8 mouse cellular contexts compared by ENCODE assay signal in the genomic region with DNA sequence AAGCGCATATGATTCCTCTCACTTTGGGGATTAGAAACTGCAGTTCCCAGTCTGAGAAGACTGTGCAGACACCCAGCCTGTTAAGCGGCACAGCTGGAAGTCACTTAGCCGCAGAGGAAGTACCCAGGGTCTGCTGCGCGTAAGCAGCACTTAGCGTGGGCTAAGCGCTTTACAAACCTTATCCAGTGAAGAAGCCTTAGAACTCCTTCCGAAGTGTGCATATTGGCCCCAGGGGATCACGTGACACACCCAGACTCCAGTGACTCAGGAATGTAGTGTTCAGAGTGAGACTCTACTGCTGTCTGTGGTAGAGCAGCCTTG. TPM values are rescaled to one million over a fixed set of nuclear protein-coding genes. Genes with fewer than 3 reads are reported as not detected.
DNase-seq lines count a peak whose midpoint lies in the region.

No protein-coding gene starts in this region.

- no peaks in the 10 kb centered on the region for H3K9me3 ChIP-seq in erythroblast, embryonic 14.5 days (ENCODE audit: control insufficient read depth, low read length)
- H3K9me3 ChIP-seq in limb, embryonic 10.5 days (replicated peaks) = no peaks in the 10 kb centered on the region

- intact Hi-C loops in gastrocnemius, postnatal 36 days (cut with DNase I) = no loop called here

- H3K27me3 ChIP-seq in erythroblast, embryonic 14.5 days (ENCODE audit: control insufficient read depth) = no peaks in the 10 kb centered on the region
- H3K27me3 ChIP-seq in limb, embryonic 10.5 days (ENCODE audit: low read depth, poor library complexity, severe bottlenecking) = no peaks in the 10 kb centered on the region

- WGBS in limb, embryonic 10.5 days = 46% methylated on average over 9 of the region's 9 CpGs

- peaks cover 80% of the 10 kb centered on the region for H3K4me1 ChIP-seq in erythroblast, embryonic 14.5 days (ENCODE audit: control insufficient read depth)
- peaks cover 78% of the 10 kb centered on the region for H3K4me1 ChIP-seq in limb, embryonic 10.5 days

- DNase-seq in embryo, embryonic 11 days = peak; percentile 22
- no peak for DNase-seq in embryo, embryonic 9.5 days (ENCODE audit: extremely low spot score)
- peak; percentile 81 for DNase-seq in CD4-positive, CD25-positive, alpha-beta regulatory T cell, adult 2 months (ENCODE audit: low read depth, low spot score)
- peak; percentile 38 for DNase-seq in limb, embryonic 10.5 days (ENCODE audit: low spot score)
- peak; percentile 39 to 41 for DNase-seq in right cerebral cortex, postnatal 36 days (ENCODE audit: low spot score in 2 of 2)
- DNase-seq in cerebellum, adult 8-10 months = no peak
- DNase-seq in gastrocnemius, postnatal 36 days = no peak

- H3K27ac ChIP-seq in limb, embryonic 10.5 days = peak overlapping the region; percentile 77; the same call in 1 of the 2 replicates

- H3K4me3 ChIP-seq in erythroblast, embryonic 14.5 days (replicated peaks) = peak overlapping the region; percentile 31
- H3K4me3 ChIP-seq in limb, embryonic 10.5 days = no peak overlapping the region

- peaks cover 5% of the 10 kb centered on the region; the same call in 1 of the 2 replicates for H3K36me3 ChIP-seq in erythroblast, embryonic 14.5 days (ENCODE audit: control insufficient read depth)
- H3K36me3 ChIP-seq in limb, embryonic 10.5 days = no peaks in the 10 kb centered on the region

RNA-seq across cellular contexts. Expression of a gene that starts 44.1 kb away (rescaled TPM):
- polyA plus RNA-seq in erythroblast, embryonic 14.5 days (2012) = 0.08 and 0.18 TPM in 2 replicates
- 6.5 and 6.6 TPM in 2 replicates for polyA plus RNA-seq in limb, embryonic 10.5 days (2016; fragmentation: Nextera tagmentation; extraction: Ambion mirVana)
- 1 to 10 TPM; 5.9 to 8.8 TPM for total RNA-seq in gastrocnemius, postnatal 36 days (2021)

RNA-seq across cellular contexts. Expression of a gene that starts 50.9 kb away (rescaled TPM):
- polyA plus RNA-seq in erythroblast, embryonic 14.5 days (2012) = 0.10 and 0.20 TPM in 2 replicates
- polyA plus RNA-seq in limb, embryonic 10.5 days (2016; fragmentation: Nextera tagmentation; extraction: Ambion mirVana) = 44.0 and 49.7 TPM in 2 replicates
- 10 to 100 TPM; 37.6 to 46.5 TPM for total RNA-seq in gastrocnemius, postnatal 36 days (2021)

Comparison
In these comparisons a context has a peak if more than half of its experiments do, and no peak if none do; other contexts are left out.
1. DNase-seq: peak in embryo, embryonic 11 days (single experiment), CD4-positive, CD25-positive, alpha-beta regulatory T cell, adult 2 months (single experiment), limb, embryonic 10.5 days (single experiment) and right cerebral cortex, postnatal 36 days (2 of 2); none in embryo, embryonic 9.5 days (single experiment), cerebellum, adult 8-10 months (single experiment) and gastrocnemius, postnatal 36 days (0 of 2).
2. RNA of a gene that starts 50.9 kb away (polyA plus RNA-seq): 44.0 to 49.7 TPM in limb, embryonic 10.5 days; 0.10 to 0.20 TPM in erythroblast, embryonic 14.5 days; every median in the first group is over 10 times any median in the second.